Mouse (Mus musculus): ENCODE results near the gene Olfr1157. TPM values are rescaled to one million over a fixed set of nuclear protein-coding genes. Genes with fewer than 3 reads are reported as not detected.

The Olfr1157 gene
- not detected in 2 replicates for polyA plus RNA-seq (2012)

GRCm38 (mm10) chr2:87968199-87968598 is at the start of gene Olfr1157:
Gene Olfr1157 (minus strand): TSS chr2:87968299.

DNA sequence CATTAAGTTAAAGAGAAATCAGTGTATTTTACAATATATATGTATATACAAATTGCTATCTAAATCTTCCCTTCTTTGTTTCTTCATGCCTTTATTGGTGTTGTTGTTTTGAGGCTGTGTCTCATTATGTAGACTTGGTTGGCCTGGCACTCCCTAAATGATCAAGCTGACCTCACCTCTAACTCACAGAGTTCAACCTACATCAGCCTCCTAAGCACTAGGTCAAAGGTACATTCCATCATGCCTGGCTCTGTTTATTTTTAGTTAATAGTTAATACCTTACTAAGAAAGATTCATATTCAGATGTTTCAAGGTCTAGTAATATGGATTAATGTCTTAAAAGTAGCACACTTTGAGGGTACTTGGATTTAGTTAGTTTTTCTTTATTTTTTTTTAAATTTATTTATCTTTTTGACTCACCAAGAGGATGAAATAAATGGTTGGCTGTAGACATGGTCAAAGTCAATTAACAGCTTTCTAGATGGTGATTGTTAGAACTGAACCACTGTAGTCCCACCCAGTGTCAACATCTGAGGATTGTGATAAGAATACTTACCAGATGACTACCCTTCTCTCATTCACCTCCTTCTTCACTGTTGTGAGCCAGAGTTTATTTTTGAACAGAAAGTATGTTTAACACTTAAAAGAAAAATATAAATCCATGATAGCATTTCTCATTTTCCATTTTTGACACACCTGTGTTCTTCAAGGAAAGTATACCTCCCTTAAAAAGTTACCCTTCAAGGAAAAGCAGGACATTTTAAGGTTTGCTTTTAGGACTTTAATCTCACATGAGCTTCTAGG is 39.6 kb upstream of the Olfr1157 start, which contains the start of gene Olfr1160:
Gene Olfr1160, minus strand, starts transcription at position 754 of the 804 bp plus-strand sequence.

DNA sequence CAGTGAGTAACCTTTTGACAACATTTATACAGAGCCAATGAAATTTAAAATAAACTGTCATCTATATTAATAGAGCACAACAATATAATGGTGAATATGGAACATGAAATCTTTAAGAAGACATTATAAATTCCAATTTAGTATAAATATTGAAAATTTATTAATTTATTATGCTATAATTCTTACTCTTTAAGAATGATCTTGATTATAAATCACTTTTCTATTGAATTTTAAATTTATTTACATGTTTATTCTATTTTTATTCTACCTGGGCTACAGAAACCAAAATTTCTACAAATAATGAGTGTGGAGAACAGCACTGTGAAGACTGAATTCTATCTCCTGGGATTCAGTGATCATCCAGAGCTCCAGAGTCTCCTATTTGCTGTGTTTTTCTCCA is 21.7 kb upstream of the Olfr1157 start, which contains the start of gene Olfr1158:
Gene Olfr1158, plus strand, starts transcription at position 301 of the 400 bp plus-strand sequence.

GRCm38 (mm10) chr2:87974563-87974962 is 6.5 kb upstream of the Olfr1157 start, which contains the start of gene Olfr74:
Gene Olfr74 (minus strand): TSS chr2:87974663.

GRCm38 (mm10) chr2:87953000-87953399 is 15.1 kb downstream of the Olfr1157 start, which contains the start of gene Olfr1156:
Gene Olfr1156 (minus strand): TSS chr2:87953100.

DNA sequence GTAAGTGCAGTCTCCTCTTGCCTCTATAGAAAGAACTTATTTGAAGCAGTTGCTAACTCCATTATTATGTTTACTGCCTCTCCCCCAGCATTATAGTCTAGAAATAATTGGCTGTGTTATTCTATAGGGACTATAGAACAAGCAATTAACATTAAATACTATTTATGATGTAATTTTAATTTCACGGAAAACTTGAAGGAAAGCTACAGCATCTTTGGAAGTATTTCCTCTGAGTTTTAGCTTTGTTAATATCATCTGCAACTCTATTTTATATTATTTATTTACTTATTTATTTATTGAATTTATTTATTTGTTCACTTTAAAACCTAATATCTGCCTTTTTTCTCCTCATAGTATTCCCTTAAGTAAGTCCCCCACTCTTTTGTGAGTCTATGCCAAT is 23.1 kb downstream of the Olfr1157 start, which contains the start of gene Olfr1155:
Gene Olfr1155, minus strand, starts transcription at position 101 of the 400 bp plus-strand sequence.

Other genes with a start within 250 kb of the Olfr1157 start
- not detected in 2 replicates for gene Olfr1138, start 228.3 kb downstream of the Olfr1157 start, polyA plus RNA-seq (2012)
- gene Olfr1140, start 224.5 kb downstream of the Olfr1157 start, polyA plus RNA-seq (2012) = not detected in 2 replicates
- not detected in 2 replicates for gene Olfr1141, start 214.3 kb downstream of the Olfr1157 start, polyA plus RNA-seq (2012)
- gene Olfr152, start 188.8 kb downstream of the Olfr1157 start, polyA plus RNA-seq (2012) = not detected in 2 replicates
- not detected in 2 replicates for gene Olfr1143, start 167.7 kb downstream of the Olfr1157 start, polyA plus RNA-seq (2012)
- gene Olfr1145, start 158.5 kb downstream of the Olfr1157 start, polyA plus RNA-seq (2012) = not detected in 2 replicates
- not detected in 2 replicates for gene Olfr1148, start 137.8 kb downstream of the Olfr1157 start, polyA plus RNA-seq (2012)
- not detected in 2 replicates for gene Olfr1150-ps1, start 124.3 kb downstream of the Olfr1157 start, polyA plus RNA-seq (2012)
- not detected in 2 replicates for gene Olfr1151, start 112.4 kb downstream of the Olfr1157 start, polyA plus RNA-seq (2012)
- gene Olfr1152, start 101.8 kb downstream of the Olfr1157 start, polyA plus RNA-seq (2012) = 0.01 TPM in 1 of 2 replicates, not detected in the other
- not detected in 2 replicates for gene Olfr1153, start 73.3 kb downstream of the Olfr1157 start, polyA plus RNA-seq (2012)
- gene Olfr1154, start 63.1 kb downstream of the Olfr1157 start, polyA plus RNA-seq (2012) = not detected in 2 replicates
- gene Olfr1155, start 23.2 kb downstream of the Olfr1157 start, polyA plus RNA-seq (2012) = not detected in 2 replicates
- gene Olfr1156, start 15.2 kb downstream of the Olfr1157 start, polyA plus RNA-seq (2012) = not detected in 2 replicates
- gene Olfr74, start 6.4 kb upstream of the Olfr1157 start, polyA plus RNA-seq (2012) = not detected in 2 replicates
- gene Olfr1158, start 21.8 kb upstream of the Olfr1157 start, polyA plus RNA-seq (2012) = not detected in 2 replicates
- not detected in 2 replicates for gene Olfr1160, start 40.0 kb upstream of the Olfr1157 start, polyA plus RNA-seq (2012)
- gene Olfr1161, start 54.5 kb upstream of the Olfr1157 start, polyA plus RNA-seq (2012) = not detected in 2 replicates
- not detected in 2 replicates for gene Olfr73, start 69.4 kb upstream of the Olfr1157 start, polyA plus RNA-seq (2012)
- gene Olfr1162, start 82.8 kb upstream of the Olfr1157 start, polyA plus RNA-seq (2012) = not detected in 2 replicates
- gene Olfr1163, start 103.5 kb upstream of the Olfr1157 start, polyA plus RNA-seq (2012) = not detected in 2 replicates
- gene Olfr1164, start 125.7 kb upstream of the Olfr1157 start, polyA plus RNA-seq (2012) = not detected in 2 replicates
- not detected in 2 replicates for gene Olfr1166, start 160.0 kb upstream of the Olfr1157 start, polyA plus RNA-seq (2012)
- not detected in 2 replicates for gene Olfr1167, start 186.9 kb upstream of the Olfr1157 start, polyA plus RNA-seq (2012)
- gene Olfr1168, start 213.6 kb upstream of the Olfr1157 start, polyA plus RNA-seq (2012) = not detected in 2 replicates

Data from megakaryocyte-erythroid progenitor cell, adult 5 weeks (primary cell).